Mouse (Mus musculus): ENCODE measurements around the gene Vmn1r80. TPM values are rescaled to one million over a fixed set of nuclear protein-coding genes. Genes with fewer than 3 reads are reported as not detected.
"Not testable (repeated sequence)": the region's sequence is repeated elsewhere in the genome, so short reads cannot be mapped to it uniquely, and the experiment has no call there.

Vmn1r80 gene
- not detected for total RNA-seq (2022)

DNA sequence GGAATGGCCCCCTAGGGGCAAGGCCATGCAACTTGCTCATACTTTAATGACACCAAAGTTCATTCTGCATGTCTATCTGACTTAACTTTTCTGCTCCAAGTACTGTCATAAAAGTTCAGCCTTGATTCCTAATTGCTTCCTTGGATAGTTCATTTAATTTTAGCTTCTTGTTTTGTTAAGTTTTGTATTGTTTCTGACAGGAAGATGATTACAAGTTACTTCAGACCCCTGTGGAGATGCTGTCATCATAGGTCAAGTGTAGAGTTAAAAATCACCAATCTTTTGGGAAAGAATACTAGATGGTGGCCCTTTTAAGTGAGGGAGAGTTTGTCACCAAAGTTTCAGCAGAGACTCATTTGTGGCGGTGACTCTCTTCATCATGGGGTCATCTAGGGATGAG is at the start of gene Vmn1r80:
Vmn1r80 (plus strand) TSS at position 301 of the 400 bp plus-strand sequence.
- no peak for DNase-seq (ENCODE audit: low spot score in 2 of 2)

DNA sequence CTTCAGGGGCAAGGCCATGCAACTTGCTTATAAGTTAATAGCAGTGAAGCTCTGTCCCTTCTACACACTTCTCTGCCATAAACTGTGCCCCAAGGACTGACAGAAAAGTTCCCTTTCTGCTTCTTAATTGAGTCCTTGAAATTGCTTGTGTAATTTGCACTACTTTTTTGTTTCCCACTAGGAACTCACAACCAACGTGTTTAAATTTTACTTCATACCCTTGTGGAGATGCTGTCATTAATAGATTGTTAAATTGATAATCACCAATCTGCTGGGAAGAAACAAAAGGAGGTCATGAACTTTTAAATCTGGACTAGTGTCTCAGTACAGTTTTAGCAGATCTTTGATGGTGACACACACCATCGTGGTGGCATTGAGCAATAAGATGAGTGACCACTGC is 39.1 kb upstream of the Vmn1r80 start, which contains the start of gene Vmn1r78:
Vmn1r78 (plus strand) TSS at position 301 of the 400 bp plus-strand sequence.
- no peak for DNase-seq (ENCODE audit: low spot score in 2 of 2)

DNA sequence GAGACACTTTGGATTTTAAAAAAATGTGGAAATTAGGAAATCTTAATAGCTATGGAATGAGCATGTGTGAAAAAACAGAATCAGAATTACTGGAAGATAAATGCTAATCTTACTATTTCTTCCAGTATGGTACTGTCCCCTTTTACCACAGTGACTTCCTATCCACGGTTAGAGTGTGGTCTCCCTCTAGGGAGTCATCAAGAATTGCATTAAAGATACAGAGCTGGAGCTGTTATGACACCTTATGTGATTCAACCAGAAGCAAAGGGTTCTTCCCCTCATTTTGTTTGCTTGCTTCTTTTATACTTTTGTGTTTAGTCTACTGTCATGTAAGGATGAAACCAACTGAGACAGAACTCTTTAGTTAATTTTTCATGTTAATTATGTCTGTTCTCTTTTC is 32.6 kb upstream of the Vmn1r80 start:
- not testable (repeated sequence) for DNase-seq (ENCODE audit: low spot score in 2 of 2)

DNA sequence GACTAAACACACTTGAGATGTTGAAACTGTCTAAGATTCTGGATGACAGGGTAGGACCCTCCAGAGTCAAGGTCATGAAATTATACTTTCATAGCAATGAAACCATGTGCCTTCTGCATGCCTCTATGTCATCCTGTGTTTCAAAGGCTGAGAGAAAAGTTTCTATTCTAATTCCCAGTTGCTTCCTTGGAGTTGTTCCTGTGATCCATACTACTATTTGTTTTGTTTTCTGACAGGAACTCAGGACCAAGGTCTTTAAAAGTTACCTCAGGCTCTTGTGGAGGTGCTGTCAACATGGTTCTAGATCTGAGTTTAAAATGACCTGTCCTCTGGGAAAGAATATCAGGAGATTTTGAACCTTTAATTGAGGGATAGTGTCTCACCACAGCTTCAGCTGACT is 18.1 kb upstream of the Vmn1r80 start, which contains the start of gene Vmn1r79:
Vmn1r79 (plus strand) TSS at position 301 of the 400 bp plus-strand sequence.
- DNase-seq (ENCODE audit: low spot score in 2 of 2): not testable (repeated sequence)

DNA sequence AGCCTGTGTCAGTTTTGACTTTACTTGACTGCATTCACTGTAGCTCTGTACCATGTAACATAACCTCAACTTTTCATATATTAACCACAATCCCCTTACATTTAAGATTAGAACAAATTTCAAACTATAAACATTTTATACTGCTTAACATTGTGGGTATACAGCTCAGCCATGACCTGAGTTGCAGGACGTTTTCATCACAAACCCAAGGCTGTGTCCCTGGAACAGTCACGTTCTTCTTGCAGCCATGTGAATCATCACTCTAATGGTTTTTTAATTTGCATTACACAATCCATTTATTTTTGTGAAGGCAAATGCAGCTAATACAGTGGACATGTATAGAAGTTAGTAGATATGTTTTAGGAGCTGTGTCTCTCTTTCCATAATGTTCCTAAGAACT is 16.2 kb upstream of the Vmn1r80 start:
- DNase-seq (ENCODE audit: low spot score in 2 of 2): not testable (repeated sequence)

DNA sequence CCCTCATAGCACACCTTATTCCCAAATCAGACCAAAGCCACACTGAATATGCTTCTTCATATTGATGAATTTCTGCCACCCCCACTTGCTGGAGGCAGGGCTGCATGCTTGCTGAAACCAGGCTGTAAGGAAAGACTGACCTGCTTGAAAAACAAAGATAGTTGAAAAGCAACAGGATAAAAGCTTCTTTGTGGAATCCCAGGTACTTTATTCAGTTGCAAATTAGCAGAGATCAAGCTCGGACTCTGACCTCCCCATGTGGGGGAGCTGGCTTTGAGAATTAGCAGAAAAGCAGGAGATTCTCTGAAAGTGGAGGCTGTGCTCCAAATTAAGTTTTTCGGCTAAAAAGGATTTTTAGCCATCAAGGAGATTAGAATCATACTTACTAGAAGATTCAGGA is 15.1 kb downstream of the Vmn1r80 start:
- DNase-seq (ENCODE audit: low spot score in 2 of 2): no peak

Other genes starting within 250 kb of the Vmn1r80 start
- gene Vmn1r77, start 152.5 kb upstream of the Vmn1r80 start, total RNA-seq (2022): not detected
- not detected for gene Vmn1r78, start 39.0 kb upstream of the Vmn1r80 start, total RNA-seq (2022)
- not detected for gene Vmn1r79, start 18.0 kb upstream of the Vmn1r80 start, total RNA-seq (2022)
- gene Vmn1r81, start 79.0 kb downstream of the Vmn1r80 start, total RNA-seq (2022): under 1 TPM in 1 of 4 experiments, not detected in 3; 0.04 TPM
- gene Vmn1r82, start 111.1 kb downstream of the Vmn1r80 start, total RNA-seq (2022): not detected
- gene Vmn1r83, start 140.2 kb downstream of the Vmn1r80 start, total RNA-seq (2022): under 1 TPM in 1 of 4 experiments, not detected in 3; 0.13 TPM
- not detected for gene Vmn1r84, start 180.0 kb downstream of the Vmn1r80 start, total RNA-seq (2022)
- 10 to 100 TPM in 2 of 4 experiments, 1 to 10 TPM in 2; 8.3 to 10.3 (median 9.9) TPM for gene Zfp551, start 233.5 kb downstream of the Vmn1r80 start, total RNA-seq (2022)

Measured in left cerebral cortex, adult 8-10 months (tissue).